Mouse (Mus musculus) MEL (cell line): ENCODE measurements at regions not wholly inside any gene's neighbourhood (a gene's known extent, or its start where the extent isn't known, plus 50 kb on each side); places are given as distances from the start of the nearest gene placed in this dataset.

ENCODE experiments used
- CHD1 ChIP-seq: IDR thresholded peaks from 2 replicates; pipeline ENCODE4 v1.6.1; 2012; ENCODE audit warnings: low read depth, mild to moderate bottlenecking, inconsistent platforms, low read length, improper control_type of control experiment
- CTCF ChIP-seq, 3 experiments: IDR thresholded peaks in 2 of 3; conservative IDR thresholded peaks in 1 of 3; 2 replicates each; pipeline ENCODE4 v1.5.1; 2011 to 2012; ENCODE audit warnings: low read length in 3 of 3, low read depth in 2 of 3, mild to moderate bottlenecking in 2 of 3, improper control_type of control experiment in 1 of 3, inconsistent platforms in 1 of 3, mixed read lengths in 1 of 3, moderate library complexity in 1 of 3; ENCODE audit not compliant: control insufficient read depth in 1 of 3, insufficient read depth in 1 of 3, poor library complexity in 1 of 3, severe bottlenecking in 1 of 3
- E2F4 ChIP-seq: IDR thresholded peaks from 2 replicates; pipeline ENCODE4 v1.6.1; 2011; ENCODE audit warnings: low read depth, low read length, improper control_type of control experiment, borderline replicate concordance
- ELF1 ChIP-seq: IDR thresholded peaks from 2 replicates; pipeline ENCODE4 v1.6.1; 2014; ENCODE audit warnings: low read depth, mild to moderate bottlenecking, inconsistent platforms, low read length, improper control_type of control experiment, moderate library complexity
- EP300 ChIP-seq, 2 experiments: IDR thresholded peaks; 2 replicates each; pipeline ENCODE4 v1.6.1; 2011; ENCODE audit warnings: improper control_type of control experiment in 2 of 2, low read length in 2 of 2, low read depth in 1 of 2, mild to moderate bottlenecking in 1 of 2
- MAZ ChIP-seq: IDR thresholded peaks from 2 replicates; pipeline ENCODE4 v1.6.1; 2012; ENCODE audit warnings: low read depth, mild to moderate bottlenecking, inconsistent platforms, low read length, improper control_type of control experiment
- POLR2A ChIP-seq, 2 experiments: IDR thresholded peaks; 2 replicates each; pipeline ENCODE4 v1.6.1; 2011 to 2012; ENCODE audit warnings: low read length in 2 of 2, mild to moderate bottlenecking in 2 of 2, control low read depth in 1 of 2, improper control_type of control experiment in 1 of 2, low read depth in 1 of 2, moderate library complexity in 1 of 2; ENCODE audit not compliant: control insufficient read depth in 1 of 2, insufficient read depth in 1 of 2, poor library complexity in 1 of 2
- POLR2AphosphoS5 ChIP-seq: IDR thresholded peaks from 2 replicates; pipeline ENCODE4 v1.6.1; 2012; ENCODE audit warnings: low read depth, borderline replicate concordance, mild to moderate bottlenecking, inconsistent platforms, low read length, moderate library complexity, mixed read lengths
- TAL1 ChIP-seq: IDR thresholded peaks from 2 replicates; pipeline ENCODE4 v1.6.1; 2012; ENCODE audit warnings: mild to moderate bottlenecking, inconsistent platforms, low read length, moderate library complexity, mixed read lengths
- TCF12 ChIP-seq: IDR thresholded peaks from 2 replicates; pipeline ENCODE4 v1.6.1; 2014; ENCODE audit warnings: low read depth, mild to moderate bottlenecking, inconsistent platforms, low read length, improper control_type of control experiment, moderate library complexity
- USF2 ChIP-seq, 2 experiments: IDR thresholded peaks; 2 replicates each; pipeline ENCODE4 v1.6.1; 2011 to 2012; ENCODE audit warnings: improper control_type of control experiment in 2 of 2, low read length in 2 of 2, borderline replicate concordance in 1 of 2, inconsistent platforms in 1 of 2, low read depth in 1 of 2, mild to moderate bottlenecking in 1 of 2; ENCODE audit not compliant: insufficient read depth in 1 of 2

DNA sequence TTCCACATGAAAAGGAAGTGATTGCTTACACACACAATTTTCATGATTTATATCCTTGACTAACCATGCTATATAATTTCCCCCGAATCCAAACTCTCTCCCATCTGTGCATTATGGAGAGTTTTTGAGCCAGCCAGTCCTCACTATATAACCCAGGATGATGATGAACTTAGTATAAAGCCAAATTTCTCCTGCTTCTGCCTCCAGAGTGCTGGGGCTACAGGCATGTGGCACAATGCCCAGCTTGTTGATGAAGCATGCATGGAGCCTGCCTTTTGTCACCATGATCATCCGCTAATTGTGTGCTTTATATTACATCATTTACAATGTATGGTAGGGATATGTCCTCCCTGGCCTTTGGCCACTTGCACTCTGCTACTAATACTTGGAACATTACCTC lies 187.4 kb upstream of the Wdfy3 start:
- no peak for TF ChIP-seq POLR2A (IDR thresholded peaks at IDR 0.05; ENCODE audit: control insufficient read depth in 1 of 2, insufficient read depth in 1 of 2, low read depth in 1 of 2, low read length in 2 of 2, poor library complexity in 1 of 2)
- TF ChIP-seq ELF1: no peak
- TF ChIP-seq USF2 (IDR thresholded peaks at IDR 0.05; ENCODE audit: borderline replicate concordance in 1 of 2, insufficient read depth in 1 of 2, low read depth in 1 of 2, low read length in 2 of 2): no peak
- TF ChIP-seq CHD1: no peak
- TF ChIP-seq POLR2AphosphoS5: no peak
- TF ChIP-seq TCF12: no peak
- TF ChIP-seq E2F4: no peak
- TF ChIP-seq EP300 (IDR thresholded peaks at IDR 0.05; ENCODE audit: low read depth in 1 of 2, low read length in 2 of 2): no peak
- TF ChIP-seq MAZ: no peak
- no peak for TF ChIP-seq CTCF (IDR thresholded peaks at IDR 0.05 in 2 of 3, conservative IDR thresholded peaks at IDR 0.05 in 1 of 3; ENCODE audit: control insufficient read depth in 1 of 3, insufficient read depth in 1 of 3, low read depth in 2 of 3, low read length in 3 of 3, poor library complexity in 1 of 3, severe bottlenecking in 1 of 3)
- no peak for TF ChIP-seq TAL1
